Mouse (Mus musculus) layer of hippocampus, postnatal 25 days (tissue): ENCODE measurements around the gene Il33. TPM values are rescaled to one million over a fixed set of nuclear protein-coding genes. Genes with fewer than 3 reads are reported as not detected.
A peak's percentile ranks its signal among the peaks of the same experiment; 100 is the strongest.

ENCODE experiments used
- DNase-seq, 2 experiments: peaks; one replicate each; pipeline ENCODE4 v3.0.0; 2022; ENCODE audit warnings: mixed read lengths in 2 of 2, low spot score in 1 of 2; ENCODE audit errors: extremely low spot score in 1 of 2
- total RNA-seq, 2 experiments: library from RNA; stranded (reverse); gene quantifications; 2 replicates each; pipeline ENCODE4 v1.2.3; 2021

Il33 gene
- 10 to 100 TPM; 20.2 to 22.6 TPM for total RNA-seq

- DNase-seq = peak in 1 of 2 experiments; percentile 44
Measured at GRCm38 (mm10) chr19:29924638-29925258, at the start of gene Il33. TSS of gene Il33 (plus strand) at chr19:29925114.

GRCm38 (mm10) chr19:29877422-29878291 is 47.3 kb upstream of the Il33 start:
- DNase-seq = no peak

GRCm38 (mm10) chr19:29878896-29879504 is 45.9 kb upstream of the Il33 start:
- no peak for DNase-seq

GRCm38 (mm10) chr19:29880918-29881317 is 44.0 kb upstream of the Il33 start:
- DNase-seq = no peak

- DNase-seq = no peak
Measured at GRCm38 (mm10) chr19:29882696-29883095, 42.2 kb upstream of the Il33 start.

GRCm38 (mm10) chr19:29885548-29885947 is 39.4 kb upstream of the Il33 start:
- no peak for DNase-seq

GRCm38 (mm10) chr19:29887476-29887875 is 37.4 kb upstream of the Il33 start:
- DNase-seq = no peak

- no peak for DNase-seq
Measured at GRCm38 (mm10) chr19:29888946-29889345, 36.0 kb upstream of the Il33 start.

GRCm38 (mm10) chr19:29891981-29892380 is 32.9 kb upstream of the Il33 start:
- DNase-seq = no peak

GRCm38 (mm10) chr19:29892786-29893185 is 32.1 kb upstream of the Il33 start:
- no peak for DNase-seq

GRCm38 (mm10) chr19:29893718-29894273 is 31.1 kb upstream of the Il33 start:
- DNase-seq = no peak

- no peak for DNase-seq
Measured at GRCm38 (mm10) chr19:29894381-29894780, 30.5 kb upstream of the Il33 start.

GRCm38 (mm10) chr19:29895047-29895446 is 29.9 kb upstream of the Il33 start:
- DNase-seq = no peak

GRCm38 (mm10) chr19:29900318-29900717 is 24.6 kb upstream of the Il33 start:
- no peak for DNase-seq

- DNase-seq = no peak
Measured at GRCm38 (mm10) chr19:29902343-29903070, 22.4 kb upstream of the Il33 start.

- DNase-seq = no peak
Measured at GRCm38 (mm10) chr19:29905896-29906295, 19.0 kb upstream of the Il33 start.

- DNase-seq = no peak
Measured at GRCm38 (mm10) chr19:29909166-29909565, 15.7 kb upstream of the Il33 start.

- no peak for DNase-seq
Measured at GRCm38 (mm10) chr19:29911919-29912318, 13.0 kb upstream of the Il33 start.

GRCm38 (mm10) chr19:29917421-29917820 is 7.5 kb upstream of the Il33 start:
- no peak for DNase-seq

- DNase-seq = no peak
Measured at GRCm38 (mm10) chr19:29926101-29926755, 1.3 kb downstream of the Il33 start.
